Mouse (Mus musculus) erythroblast, embryonic 14.5 days (primary cell): ENCODE results near the gene Agap1.

Experiments
- GATA1 ChIP-seq: IDR thresholded peaks from 2 replicates; pipeline ENCODE4 v1.6.1; 2012; ENCODE audit warnings: low read length, inconsistent platforms, mixed read lengths
- TAL1 ChIP-seq: IDR thresholded peaks from 3 replicates; pipeline ENCODE4 v1.6.1; 2012; ENCODE audit warnings: low read length, inconsistent platforms, mixed read lengths

DNA sequence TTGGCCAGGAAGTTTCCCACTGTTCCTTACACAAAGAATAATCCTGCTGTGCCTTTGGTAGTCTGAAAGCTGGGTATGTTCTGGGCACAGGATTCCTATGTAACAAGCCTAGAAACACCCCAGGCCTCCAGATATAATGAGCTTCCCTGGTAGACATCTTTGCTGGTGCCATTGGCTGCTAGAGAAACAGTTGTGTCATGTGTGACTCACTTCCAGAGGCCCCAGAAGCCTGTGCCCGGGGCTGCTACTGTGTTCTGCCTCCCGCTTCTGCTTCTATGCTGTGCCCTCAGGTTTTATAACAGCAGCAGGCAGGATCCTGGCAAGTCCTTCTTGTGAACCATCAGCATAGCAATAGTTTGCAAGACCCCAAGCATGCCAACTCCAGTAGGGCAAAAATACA, 242.6 kb downstream of the Agap1 start:
- TF ChIP-seq TAL1: no peak
- no peak for TF ChIP-seq GATA1
